Mouse (Mus musculus) forebrain, embryonic 14.5 days (tissue): ENCODE data around the gene Galnt2. TPM values are rescaled to one million over a fixed set of nuclear protein-coding genes. Genes with fewer than 3 reads are reported as not detected.

Source experiments
- ATAC-seq: fragments of 200-750 bp; cut with Nextera tagmentation; 2 replicates; pipeline ENCODE4 v1.8.0; 2017; ENCODE audit warnings: mild to moderate bottlenecking, moderate library complexity
- DNase-seq: peaks from one replicate; pipeline ENCODE4 v3.0.0-alpha.2; 2015; ENCODE audit warnings: low spot score
- H3K27ac ChIP-seq: fragments of 300-500 bp; sonication (generic); 2 replicates; pipeline ENCODE4 v1.5.1; 2014; ENCODE audit warnings: low read depth, mild to moderate bottlenecking, control low read depth, low read length, moderate library complexity
- H3K27me3 ChIP-seq: fragments of 300-500 bp; sonication (generic); replicated peaks from 2 replicates; pipeline ENCODE4 v1.6.1; 2014; ENCODE audit warnings: low read length, control low read depth, mixed read lengths; ENCODE audit not compliant: control insufficient read depth, insufficient read depth
- H3K36me3 ChIP-seq: fragments of 300-500 bp; sonication (generic); 2 replicates; pipeline ENCODE4 v1.6.1; 2014; ENCODE audit warnings: low read length, control low read depth; ENCODE audit not compliant: control insufficient read depth, insufficient read depth
- H3K4me1 ChIP-seq: fragments of 300-500 bp; sonication (generic); 2 replicates; pipeline ENCODE4 v1.6.1; 2014; ENCODE audit warnings: antibody characterized with exemption, low read length, control low read depth; ENCODE audit not compliant: control insufficient read depth, insufficient read depth
- H3K4me2 ChIP-seq: fragments of 300-500 bp; sonication (generic); 2 replicates; pipeline ENCODE4 v1.6.1; 2014; ENCODE audit warnings: mild to moderate bottlenecking, control low read depth, low read length
- H3K4me3 ChIP-seq: fragments of 300-500 bp; sonication (generic); 2 replicates; pipeline ENCODE4 v1.5.1; 2014; ENCODE audit warnings: low read depth, low read length, control low read depth
- H3K9ac ChIP-seq: fragments of 300-500 bp; sonication (generic); 2 replicates; pipeline ENCODE4 v1.6.1; 2014; ENCODE audit warnings: mild to moderate bottlenecking, low read length, control low read depth, moderate library complexity
- H3K9me3 ChIP-seq: fragments of 300-500 bp; sonication (generic); replicated peaks from 2 replicates; pipeline ENCODE4 v1.6.1; 2016; ENCODE audit warnings: low read length, control low read depth, mixed read lengths; ENCODE audit not compliant: control insufficient read depth
- WGBS: fragments of 180-500 bp; shearing (Covaris S2); extraction: QIAGEN DNeasy Blood & Tissue Kit; methylation state at CpG from one replicate; pipeline ENCODE4 v1.1.7; 2014; 5-methylcytosine and 5-hydroxymethylcytosine counted together
- polyA plus RNA-seq: library from polyadenylated mRNA; unstranded; fragments of >200 nt; fragmentation: Nextera tagmentation; extraction: Ambion mirVana; gene quantifications from 2 replicates; pipeline ENCODE4 v1.2.1, GENCODE M21; 2014

Galnt2 gene
- polyA plus RNA-seq, 1 experiment from 2014 or later = 44.3 TPM

- Histone ChIP-seq H3K9ac (no peak overlapping the region), H3K27ac (no peak overlapping the region), H3K4me2 (no peak overlapping the region), H3K27me3 (no peaks in the 10 kb centered on the region), H3K36me3 (no peaks in the 10 kb centered on the region), H3K4me3 (no peak overlapping the region), H3K9me3 (no peaks in the 10 kb centered on the region), H3K4me1 (no peaks in the 10 kb centered on the region)
- no peak for ATAC-seq
- no peak for DNase-seq
- WGBS = 84% methylated on average over 5 of the region's 5 CpGs
Measured at GRCm38 (mm10) chr8:124393013-124393412, 161.8 kb downstream of the Galnt2 start.

GRCm38 (mm10) chr8:124393927-124394326 is 162.7 kb downstream of the Galnt2 start:
- Histone ChIP-seq H3K4me2 (no peak overlapping the region), H3K4me3 (no peak overlapping the region), H3K36me3 (no peaks in the 10 kb centered on the region), H3K4me1 (no peaks in the 10 kb centered on the region), H3K9me3 (no peaks in the 10 kb centered on the region), H3K27ac (no peak overlapping the region), H3K9ac (no peak overlapping the region), H3K27me3 (no peaks in the 10 kb centered on the region)
- DNase-seq (no peak), ATAC-seq (no peak)
- WGBS = 85% methylated on average over 4 of the region's 4 CpGs

GRCm38 (mm10) chr8:124394951-124395350 is 163.8 kb downstream of the Galnt2 start:
- DNase-seq = no peak
- Histone ChIP-seq H3K9ac (no peak overlapping the region), H3K27me3 (no peaks in the 10 kb centered on the region), H3K27ac (no peak overlapping the region), H3K36me3 (no peaks in the 10 kb centered on the region), H3K4me2 (no peak overlapping the region), H3K4me1 (no peaks in the 10 kb centered on the region), H3K9me3 (no peaks in the 10 kb centered on the region), H3K4me3 (no peak overlapping the region)
- ATAC-seq = no peak
- 85% methylated on average over 7 of the region's 7 CpGs for WGBS

Other genes with a start within 250 kb of the Galnt2 start
- 11.1 and 11.5 TPM in 2 replicates for gene Abcb10, start 248.3 kb upstream of the Galnt2 start, polyA plus RNA-seq
- gene Taf5l, start 210.0 kb upstream of the Galnt2 start, polyA plus RNA-seq = 31.1 and 36.0 TPM in 2 replicates
- 3.9 and 4.2 TPM in 2 replicates for gene Urb2, start 209.9 kb upstream of the Galnt2 start, polyA plus RNA-seq
- 8.6 and 10.2 TPM in 2 replicates for gene Pgbd5, start 208.3 kb downstream of the Galnt2 start, polyA plus RNA-seq